Mouse (Mus musculus) gastrocnemius, postnatal 25 days (tissue): ENCODE measurements around the gene Tgfb2. TPM values are rescaled to one million over a fixed set of nuclear protein-coding genes. Genes with fewer than 3 reads are reported as not detected.
A peak's percentile ranks its signal among the peaks of the same experiment; 100 is the strongest.

Source experiments
- DNase-seq: peaks from one replicate; pipeline ENCODE4 v3.0.0; 2022
- long read RNA-seq, 2 experiments: library from polyadenylated mRNA; stranded (forward); transcript quantifications; one replicate each; pipeline ENCODE4 v2.0.0; 2021
- total RNA-seq, 2 experiments: library from RNA; stranded (reverse); gene quantifications; 1 replicate in 1 of 2; 2 replicates in 1 of 2; pipeline ENCODE4 v1.2.3; 2021

The Tgfb2 gene
- total RNA-seq: 10 to 100 TPM; 13.0 to 16.9 TPM
- long read RNA-seq, experiment 1, full-length matches to known transcripts: 3 of 5 reads
- long read RNA-seq, experiment 1, partial matches to known transcripts: 0 of 5 reads
- long read RNA-seq, experiment 1, other reads (novel, unspliced or antisense): 2 of 5 reads
- long read RNA-seq, experiment 2, full-length matches to known transcripts: 8 of 10 reads
- long read RNA-seq, experiment 2, partial matches to known transcripts: 1 of 10 reads
- long read RNA-seq, experiment 2, other reads (novel, unspliced or antisense): 1 of 10 reads

DNA sequence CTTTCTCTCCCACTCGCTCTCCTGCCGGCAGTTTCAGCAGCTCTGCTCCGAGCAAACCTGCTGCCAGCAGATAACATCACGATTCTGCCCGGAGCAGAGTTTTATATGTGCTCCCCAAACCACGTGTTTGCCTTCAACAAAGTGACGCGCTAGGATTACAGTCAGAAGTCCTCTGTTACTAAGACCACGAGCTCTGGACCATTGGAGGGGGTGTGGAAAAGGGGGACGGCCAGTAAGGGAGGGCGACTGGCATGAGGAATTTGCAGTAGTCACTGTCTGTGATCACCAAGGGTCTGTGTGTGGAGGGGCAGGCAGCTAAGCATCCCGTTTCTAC, at the start of gene Tgfb2:
Tgfb2 (minus strand) TSS at position 75 of the 334 bp plus-strand sequence.
- DNase-seq: peak; percentile 29

DNA sequence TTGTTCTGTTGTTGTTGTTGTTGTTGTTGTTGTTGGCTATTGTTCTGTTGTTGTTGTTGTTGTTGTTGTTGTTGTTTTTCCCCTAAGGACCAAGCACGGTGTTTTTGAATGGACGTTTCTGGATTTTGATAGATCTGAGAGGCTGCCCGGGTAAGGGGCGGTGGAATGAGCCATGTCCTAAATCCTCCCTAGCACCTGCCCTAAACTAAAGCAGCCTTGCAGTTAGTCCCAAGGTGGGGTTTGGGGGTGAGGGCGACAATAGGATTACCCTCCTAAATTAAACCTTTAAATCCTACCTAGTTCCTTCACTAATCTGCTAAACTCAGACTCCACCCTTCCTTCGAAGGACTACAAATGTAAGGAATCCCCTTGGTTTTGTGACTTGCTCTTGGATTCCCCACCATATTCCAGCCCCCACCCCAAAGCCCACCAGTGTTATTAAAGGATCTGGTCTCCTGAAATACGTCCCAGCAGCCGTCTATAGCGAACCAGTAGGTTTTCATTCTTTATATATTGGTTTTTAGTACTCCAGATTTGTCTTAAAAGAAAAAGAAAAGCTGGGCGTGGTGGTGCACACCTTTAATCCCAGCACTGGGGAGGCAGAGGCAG, 44.0 kb upstream of the Tgfb2 start:
- no peak for DNase-seq

DNA sequence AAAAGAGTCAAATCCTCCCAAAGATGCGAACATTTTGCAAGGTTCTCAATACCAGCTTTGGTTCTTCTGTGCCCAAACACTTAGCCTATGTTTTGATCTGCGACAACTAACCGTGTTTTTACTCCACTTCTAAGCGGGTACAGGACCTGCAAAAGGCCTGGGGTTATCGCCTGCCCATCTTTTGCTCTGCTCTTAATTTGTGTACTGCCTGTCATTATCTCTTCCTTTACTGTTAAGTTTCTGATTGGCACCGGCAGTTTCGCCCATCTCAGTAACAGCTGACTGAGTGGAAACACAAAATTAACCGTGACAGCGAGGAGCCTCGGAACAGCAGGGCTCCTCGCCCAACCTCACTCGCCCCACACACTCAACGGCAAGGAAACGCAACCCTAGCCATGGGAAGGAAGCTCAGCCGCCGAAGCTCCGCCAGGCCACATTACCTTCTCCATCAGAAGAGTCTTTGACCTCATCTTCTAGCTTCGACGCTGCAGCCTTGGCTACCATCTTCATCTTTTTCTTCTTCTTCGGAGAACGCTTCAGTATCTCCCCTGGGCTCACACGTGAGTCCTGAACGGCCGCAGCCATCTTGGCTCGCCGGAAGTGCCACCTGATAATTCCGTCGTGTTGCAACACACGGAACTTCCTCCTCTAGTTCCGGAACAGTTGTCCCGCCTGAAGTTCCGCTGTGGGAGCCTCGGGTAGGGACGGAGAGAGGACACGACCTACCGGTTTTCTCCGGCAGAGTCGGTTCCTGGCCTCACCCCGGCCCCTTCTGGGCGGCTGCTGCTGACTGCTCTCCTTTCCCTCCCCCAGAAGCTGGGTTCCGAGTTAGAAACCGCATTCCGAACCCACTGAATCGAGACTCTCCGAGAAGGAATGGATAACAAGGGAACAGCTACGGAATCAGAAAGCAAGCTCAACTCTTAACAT, 43.2 kb upstream of the Tgfb2 start, which contains the start of gene Rrp15:
Rrp15 (minus strand) TSS at position 635 of the 930 bp plus-strand sequence.
- DNase-seq: peak; percentile 80

DNA sequence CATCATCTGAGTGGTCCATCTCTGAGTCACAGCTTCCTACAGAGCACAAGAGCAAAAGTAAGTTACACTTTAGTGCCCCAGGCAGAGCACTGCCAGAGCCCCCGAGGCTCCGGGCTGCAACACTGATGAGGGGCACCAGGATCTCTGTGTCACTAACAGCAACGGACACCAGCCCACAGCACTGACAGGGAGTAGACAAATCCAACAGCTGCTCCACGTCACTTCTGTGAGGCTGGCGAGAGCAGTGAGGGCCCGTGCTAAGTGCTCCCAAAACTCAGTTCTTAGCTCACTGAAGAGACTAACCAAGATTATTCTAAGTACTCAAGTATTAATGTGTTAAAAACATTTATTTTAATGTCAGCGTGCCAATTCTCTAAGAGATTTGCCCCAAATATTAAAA, 34.0 kb upstream of the Tgfb2 start:
- DNase-seq: no peak

DNA sequence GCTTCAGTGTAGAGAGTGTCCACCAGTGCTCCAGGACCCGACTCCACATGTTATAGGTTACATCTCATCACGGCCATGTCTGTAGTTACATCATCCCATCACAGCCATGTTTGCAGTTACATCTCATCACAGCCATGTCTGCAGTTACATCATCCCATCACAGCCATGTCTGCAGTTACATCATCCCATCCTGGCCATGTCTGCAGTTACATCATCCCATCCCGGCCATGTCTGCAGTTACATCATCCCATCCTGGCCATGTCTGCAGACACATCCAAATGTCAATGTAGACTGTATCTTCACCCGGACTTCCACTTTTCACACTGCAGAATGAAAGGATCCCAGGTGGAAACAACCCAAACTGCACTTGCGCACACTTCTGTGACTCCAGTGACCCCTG, 29.7 kb upstream of the Tgfb2 start:
- DNase-seq: no peak

DNA sequence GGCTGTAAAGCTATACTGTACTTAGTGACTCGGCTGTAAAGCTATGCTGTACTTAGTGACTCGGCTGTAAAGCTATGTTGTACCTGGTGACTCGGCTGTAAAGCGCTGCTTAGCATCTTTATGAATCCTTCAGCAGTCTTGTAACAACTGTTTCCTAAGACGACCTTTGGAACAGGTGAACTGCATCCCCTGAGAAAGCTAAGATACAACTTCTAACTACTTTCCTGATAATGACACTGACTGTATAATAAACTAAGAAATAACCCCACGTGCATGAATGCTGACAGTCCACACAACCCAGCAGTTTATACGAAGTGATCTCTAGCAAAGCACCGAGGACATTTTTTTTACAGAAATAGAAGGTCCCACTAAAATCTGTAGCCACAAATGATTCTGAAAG, 27.3 kb upstream of the Tgfb2 start:
- DNase-seq: no peak

DNA sequence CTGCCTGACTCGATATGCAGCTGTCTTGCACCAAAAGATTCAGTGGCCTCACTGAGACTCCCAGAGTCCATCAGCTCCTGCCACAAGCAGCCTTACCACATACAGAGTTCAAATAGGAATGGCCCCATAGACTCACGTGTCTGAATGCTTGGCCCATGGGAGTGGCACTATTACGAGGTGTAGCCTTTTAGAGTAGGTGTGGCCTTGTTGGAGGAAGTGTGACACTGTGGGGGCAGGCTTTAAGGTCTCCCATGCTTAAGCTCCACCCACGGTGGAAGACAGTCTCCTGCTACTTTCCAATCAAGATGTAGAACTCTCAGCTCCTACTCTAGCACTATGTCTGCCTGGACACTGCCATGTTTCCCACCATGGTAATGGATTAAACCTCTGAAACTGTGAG, 23.0 kb upstream of the Tgfb2 start:
- no peak for DNase-seq

DNA sequence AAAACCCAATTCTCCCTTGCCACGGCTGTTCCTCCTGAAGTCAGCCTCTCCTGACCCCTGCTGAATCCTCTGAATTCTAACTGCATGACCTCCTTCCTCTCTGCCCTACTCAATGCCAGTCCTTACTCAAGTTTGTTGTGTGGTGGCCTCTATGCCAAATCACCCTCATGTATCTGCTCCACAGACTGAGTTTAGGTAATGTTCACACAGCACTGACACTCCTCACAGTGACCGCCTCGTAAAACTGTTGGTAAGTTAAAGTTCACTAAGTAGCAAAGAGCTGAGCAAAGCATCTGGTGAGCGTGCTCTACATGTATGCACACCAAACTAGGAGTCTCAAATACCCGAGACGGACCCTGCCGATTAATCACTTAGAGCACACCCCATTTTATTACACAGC, 20.3 kb upstream of the Tgfb2 start:
- no peak for DNase-seq

DNA sequence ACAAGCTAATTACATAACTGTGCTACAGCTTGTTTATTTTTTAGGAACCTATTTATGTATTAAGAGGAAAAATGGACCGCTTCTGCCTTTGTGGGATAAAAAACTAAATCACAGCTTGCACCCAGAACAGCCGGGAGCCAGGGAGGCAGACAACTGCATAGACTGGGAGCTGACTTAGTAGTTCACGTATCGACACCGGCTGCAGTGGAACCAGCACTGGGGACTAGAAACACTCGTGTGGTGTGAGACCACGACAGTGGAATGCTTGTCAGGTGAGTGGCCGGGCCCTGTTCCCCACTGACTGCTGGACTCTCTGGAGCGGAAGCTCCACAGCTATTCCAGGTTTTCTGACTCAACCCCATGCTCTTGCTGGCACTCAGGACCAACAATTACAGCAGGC, 16.5 kb upstream of the Tgfb2 start:
- DNase-seq: no peak

DNA sequence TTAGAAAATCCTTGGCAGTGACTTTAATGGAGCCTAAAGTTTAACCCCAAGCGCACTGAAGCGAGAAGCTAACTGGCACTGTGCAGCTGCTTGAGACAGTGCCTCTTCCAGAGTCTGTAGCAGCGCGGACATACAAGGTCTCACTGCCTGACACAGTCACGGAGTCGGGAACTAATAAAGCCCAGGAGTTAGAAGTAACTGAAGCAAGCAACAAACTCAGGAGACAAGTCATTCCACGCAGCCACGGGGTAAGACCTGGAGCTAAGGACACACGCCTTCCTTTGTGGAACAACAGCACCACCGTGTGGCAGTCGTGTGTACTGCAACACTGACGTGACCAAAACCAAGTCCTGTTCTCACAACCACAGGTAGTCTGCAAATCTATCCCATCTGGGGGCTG, 16.1 kb upstream of the Tgfb2 start:
- DNase-seq: peak; percentile 55

DNA sequence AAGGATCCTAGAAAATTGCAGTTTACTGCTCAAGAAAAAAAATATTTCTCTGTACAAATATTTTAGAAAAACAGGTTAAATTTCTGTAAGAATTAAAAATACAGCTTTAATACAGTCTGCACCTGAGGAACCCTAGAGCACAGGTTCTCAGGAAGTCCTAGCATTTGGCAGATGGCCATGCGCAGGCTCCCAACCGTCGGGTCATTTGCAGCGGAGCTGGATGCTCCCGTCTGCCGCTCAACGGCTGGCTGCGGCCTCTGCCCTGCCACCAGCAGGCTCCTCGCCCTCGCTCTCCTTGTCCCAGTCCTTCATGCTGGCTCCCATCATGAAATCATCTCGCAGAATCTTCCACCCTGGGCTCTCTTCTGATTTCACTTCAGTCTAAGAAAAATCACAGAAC, 15.4 kb upstream of the Tgfb2 start:
- no peak for DNase-seq

DNA sequence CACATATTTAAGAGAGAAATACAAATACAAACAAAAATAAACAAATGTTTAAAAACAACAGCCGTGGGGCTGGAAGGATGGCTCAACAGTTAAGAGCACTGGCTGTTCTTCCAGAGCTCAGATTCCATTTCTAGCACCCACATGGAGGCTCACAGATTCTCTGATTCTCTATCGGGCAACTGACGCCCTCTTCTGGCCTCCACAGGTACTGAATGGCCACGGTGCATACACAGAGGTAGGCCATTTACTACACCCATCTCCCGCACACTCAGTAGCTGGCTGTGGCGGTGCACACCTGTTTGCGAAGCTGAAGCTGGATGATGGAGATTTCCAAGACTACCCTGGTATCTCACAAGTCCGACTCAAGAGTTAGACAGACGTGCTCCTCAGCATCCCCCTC, 13.9 kb upstream of the Tgfb2 start:
- no peak for DNase-seq

DNA sequence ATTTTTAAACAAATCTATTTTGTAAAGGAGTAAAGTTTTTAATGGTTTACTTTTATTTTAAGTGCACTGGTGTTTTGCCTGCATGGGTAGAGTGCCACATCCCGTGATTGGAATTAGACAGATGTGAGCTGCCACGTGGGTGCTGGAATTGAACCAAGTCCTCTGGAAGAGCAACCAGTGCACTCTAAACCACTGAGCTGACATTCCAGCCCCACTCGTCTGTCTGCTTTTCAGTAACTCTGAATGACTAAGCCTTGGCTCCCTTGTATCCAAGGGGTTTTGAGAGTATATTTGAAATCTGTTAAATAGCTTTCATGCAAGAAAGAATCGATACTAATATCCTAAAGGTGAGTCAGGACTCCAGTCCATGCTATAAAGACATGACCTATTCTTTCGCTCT, 13.1 kb upstream of the Tgfb2 start:
- no peak for DNase-seq

DNA sequence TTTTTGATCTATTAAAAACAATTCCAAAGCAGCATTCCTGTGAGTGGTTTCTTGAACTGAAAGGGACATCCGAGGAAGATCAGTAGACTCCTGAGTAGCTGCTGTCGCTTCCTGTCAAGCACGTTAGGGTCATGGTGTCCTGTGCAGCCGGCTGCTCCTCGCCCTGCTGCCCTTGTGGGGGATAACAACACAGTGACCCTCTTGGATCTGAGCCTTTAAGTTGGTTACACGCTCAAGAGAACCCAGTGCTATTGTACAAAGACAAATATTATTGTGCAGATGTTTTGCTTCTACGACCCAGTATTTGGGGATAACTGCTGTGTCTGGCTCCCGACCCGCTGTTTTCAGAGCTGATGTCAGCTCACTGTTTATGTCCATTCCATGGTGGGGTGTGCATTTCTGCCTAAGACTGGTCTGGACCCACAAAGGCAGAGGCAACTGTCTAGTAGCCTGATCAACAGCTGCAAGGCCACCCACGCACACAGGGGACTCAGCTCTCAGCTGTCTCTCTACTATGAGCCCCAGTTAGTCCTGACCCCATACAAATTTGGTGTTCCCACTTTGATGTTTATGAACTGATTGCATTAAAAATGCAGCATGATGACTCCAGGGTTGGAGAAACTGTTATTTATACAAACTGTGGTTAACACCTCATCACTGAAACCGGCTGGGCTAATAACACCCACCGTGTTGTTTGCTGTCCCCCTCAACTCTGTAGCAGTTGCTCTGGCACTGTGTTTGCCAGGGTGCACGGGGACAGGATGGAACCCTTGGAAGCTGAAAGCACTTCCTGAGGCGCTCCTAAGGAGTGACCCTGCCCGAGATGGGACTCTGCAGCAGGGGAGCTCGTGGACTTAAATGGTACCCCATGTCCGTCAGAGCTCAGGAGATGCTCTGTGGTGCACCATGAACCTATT, 9.4 kb upstream of the Tgfb2 start:
- no peak for DNase-seq

DNA sequence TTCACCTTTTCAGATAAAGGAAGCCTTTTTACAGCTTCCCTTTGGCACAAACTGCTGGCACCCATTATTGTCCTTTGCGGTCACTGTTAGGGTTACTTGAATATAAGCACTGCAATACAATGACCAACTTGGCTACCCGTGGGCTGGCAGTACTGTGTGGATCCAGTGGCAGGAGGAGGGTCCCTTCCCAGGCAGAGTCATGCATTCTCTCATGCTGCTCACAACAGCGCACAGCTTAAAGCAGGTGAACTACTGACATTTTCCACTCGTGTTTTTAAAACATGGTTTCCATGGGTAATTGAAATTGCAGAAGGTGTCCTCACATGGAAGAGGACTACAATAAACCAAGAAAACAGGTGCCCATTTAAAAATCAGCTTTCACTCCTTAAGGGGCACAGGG, 8.4 kb upstream of the Tgfb2 start:
- DNase-seq: no peak

DNA sequence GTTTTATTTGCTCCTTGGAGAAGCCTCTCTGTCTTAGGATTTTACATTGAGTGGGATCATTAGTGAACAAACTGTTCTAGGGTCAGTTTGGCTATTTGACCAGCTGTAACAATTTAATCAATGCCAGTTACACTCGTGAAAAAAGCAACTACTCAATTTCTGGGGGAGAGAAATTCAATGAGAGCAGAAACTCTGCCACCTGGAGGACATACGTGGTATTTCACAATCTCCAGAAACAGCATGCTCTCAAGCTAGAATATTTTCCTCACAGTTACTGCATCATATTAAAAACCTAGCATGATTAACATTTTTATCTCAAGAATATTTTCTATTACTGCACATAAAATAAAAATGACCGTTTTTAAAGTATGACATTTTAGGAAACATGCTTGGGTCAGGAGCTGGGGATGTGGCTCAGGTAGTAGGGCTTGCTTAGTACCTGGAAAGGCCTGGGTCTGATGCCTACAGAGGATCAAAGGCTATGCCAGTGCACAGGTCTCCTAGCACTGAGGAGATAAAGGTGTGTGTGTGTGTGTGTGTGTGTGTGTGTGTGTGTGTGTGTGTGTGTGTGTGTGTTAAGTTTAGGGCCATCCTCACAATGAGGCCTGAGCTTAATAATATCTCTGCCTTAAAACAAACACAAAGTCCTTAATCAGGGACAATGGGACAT, 7.1 kb upstream of the Tgfb2 start:
- no peak for DNase-seq

DNA sequence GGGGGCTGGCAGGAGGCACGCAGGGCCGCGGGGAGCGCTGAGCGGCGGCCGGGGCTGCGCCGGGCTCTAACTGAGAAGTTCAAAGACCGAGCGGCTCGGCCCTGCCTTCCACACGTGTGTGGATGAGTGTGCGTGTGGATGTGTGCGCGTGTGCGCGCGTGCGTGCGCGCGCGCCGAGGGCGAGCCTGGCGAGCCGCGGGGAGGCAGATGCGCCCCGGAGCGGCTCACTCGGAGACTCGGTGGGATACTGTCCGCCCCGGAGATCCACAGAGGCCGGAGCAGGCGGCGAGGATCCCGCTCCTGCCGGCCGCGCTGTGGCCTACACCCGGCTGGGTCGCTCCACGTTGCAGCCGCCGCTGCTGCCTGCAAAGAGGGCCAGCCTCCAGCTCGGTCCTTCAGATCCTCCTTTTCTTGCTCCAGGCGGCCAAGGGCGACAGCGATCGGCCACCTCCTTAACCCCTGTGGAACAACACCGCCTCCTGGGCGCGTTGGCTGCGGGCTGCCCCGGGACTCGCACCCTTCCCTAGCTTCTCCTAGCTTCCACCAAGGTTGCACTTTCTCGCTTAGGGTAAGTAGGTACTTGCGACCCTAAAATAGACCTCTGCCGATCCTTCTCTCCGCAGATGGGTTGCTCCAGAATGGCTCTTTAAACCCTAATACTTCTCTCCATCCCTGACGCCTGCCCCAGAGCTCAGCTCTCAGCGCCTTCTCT, 430 bp downstream of the Tgfb2 start:
- DNase-seq: peak; percentile 76

DNA sequence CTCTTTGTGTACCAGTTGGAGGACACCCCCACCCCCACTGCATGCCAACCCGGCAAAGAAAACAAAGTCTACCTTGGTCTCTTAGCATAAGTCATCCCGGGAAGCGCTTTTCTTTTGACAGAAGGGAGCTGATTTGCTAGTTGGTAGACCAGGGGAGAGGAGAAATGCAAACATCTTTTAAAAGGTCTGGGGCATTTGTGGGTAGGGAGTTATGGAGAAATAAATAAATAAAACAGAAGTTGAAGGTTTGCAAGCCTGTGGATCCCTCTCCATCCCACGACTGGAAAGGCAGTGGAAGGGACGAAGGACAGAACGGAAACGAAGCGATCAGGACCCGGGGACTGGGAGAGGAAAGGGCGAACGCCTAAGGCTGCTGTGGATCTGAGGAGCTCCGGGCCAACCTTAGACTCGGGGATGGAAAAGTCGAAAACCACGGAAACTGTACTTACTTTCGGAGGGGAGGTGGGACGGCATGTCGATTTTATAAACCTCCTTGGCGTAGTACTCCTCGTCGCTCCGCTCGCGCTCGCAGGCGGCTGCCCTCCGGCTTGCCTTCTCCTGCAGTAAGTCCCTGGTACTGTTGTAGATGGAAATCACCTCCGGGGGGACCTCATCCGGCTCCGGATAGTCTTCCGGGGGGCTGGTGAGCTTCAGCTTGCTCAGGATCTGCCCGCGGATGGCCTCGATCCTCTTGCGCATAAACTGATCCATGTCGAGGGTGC, 1.6 kb downstream of the Tgfb2 start:
- DNase-seq: peak; percentile 41

DNA sequence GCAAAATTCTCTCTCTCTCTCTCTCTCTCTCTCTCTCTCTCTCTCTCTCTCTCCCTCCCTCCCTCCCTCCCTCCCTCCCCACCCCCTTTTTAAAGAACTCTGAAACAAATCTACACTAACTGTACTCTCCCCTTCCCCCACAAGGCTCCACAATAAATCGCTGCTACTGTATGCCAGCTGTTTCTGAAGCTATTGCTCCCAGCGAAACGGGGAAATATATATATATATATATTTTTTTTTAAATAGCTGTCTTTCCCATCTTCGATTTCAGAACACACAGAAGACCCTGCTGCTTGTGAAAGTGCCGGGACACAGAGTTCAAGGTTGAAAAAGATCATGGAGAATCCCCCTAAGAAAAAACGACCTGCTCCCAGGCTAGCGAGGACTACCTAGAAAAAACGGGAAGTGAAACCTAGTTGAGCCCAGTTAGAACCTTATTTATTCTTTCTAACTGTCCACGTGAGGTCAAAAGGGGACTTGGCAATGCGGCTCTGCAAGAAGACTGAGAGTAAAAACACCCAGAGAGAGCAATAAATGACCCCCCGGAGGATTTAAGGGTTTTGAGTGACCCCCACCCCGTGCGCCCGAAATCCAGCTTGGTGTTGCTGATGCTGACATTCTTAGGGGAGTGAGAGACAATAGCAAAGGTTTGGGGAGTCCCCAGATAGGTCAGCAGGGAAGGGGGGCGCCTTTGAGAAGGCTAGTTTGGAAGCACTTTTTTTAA, 2.4 kb downstream of the Tgfb2 start:
- no peak for DNase-seq
